Mouse (Mus musculus) heart, adult 8-10 months (tissue): Measurements from ENCODE around the gene Ccdc78. TPM values are rescaled to one million over a fixed set of nuclear protein-coding genes. Genes with fewer than 3 reads are reported as not detected.
A peak's percentile ranks its signal among the peaks of the same experiment; 100 is the strongest.
"Not testable (repeated sequence)": the region's sequence is repeated elsewhere in the genome, so short reads cannot be mapped to it uniquely, and the experiment has no call there.

Experiments
- DNase-seq: peaks from one replicate; pipeline ENCODE4 v3.0.0; 2022; ENCODE audit warnings: low spot score
- total RNA-seq, 4 experiments: library from RNA; stranded (reverse); gene quantifications; 2 replicates each; pipeline ENCODE4 v1.2.4; 2022

Gene Ccdc78
- total RNA-seq, 4 experiments from 2014 or later, result 0.38 TPM; not detected in 3

DNA sequence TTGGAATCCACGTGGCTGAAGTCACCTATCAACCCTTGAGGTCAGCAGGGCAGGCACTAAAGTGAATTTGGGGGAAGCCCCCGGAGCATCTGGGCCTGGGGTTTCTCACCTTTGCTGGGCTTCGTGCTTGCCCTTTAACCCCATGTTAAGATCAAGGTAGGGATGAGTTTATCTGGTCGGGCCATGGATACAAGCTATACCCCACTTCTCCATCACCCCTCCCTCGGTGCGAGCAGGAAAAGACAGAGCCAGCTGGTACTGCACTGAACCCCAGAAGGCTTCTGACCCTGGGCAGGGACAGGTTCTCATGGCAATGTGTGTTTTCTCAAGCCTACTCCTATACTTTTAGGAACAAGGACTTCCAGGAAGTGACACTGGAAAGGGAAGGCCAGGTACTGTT is 5.0 kb upstream of the Ccdc78 start:
- DNase-seq, result no peak

DNA sequence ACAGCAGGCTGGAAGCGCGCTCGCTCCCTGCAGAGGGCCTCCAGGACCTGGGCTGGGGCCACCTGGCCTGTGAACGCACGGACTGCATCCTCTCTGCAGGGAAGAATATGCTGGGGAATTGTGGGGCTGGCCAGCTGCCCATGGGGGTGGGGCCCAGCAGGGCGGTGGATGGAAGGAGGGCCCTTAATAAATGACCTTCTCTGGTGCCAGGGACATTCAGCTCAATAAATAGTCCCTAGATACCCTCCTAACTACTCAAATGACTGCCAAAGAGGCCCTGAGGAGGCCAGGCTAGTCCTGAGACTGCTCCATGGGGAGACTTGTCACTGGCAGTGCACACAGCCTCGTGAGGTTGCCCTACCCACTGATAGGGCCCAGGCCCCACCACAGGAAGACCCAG is 3.3 kb upstream of the Ccdc78 start:
- DNase-seq, result no peak

DNA sequence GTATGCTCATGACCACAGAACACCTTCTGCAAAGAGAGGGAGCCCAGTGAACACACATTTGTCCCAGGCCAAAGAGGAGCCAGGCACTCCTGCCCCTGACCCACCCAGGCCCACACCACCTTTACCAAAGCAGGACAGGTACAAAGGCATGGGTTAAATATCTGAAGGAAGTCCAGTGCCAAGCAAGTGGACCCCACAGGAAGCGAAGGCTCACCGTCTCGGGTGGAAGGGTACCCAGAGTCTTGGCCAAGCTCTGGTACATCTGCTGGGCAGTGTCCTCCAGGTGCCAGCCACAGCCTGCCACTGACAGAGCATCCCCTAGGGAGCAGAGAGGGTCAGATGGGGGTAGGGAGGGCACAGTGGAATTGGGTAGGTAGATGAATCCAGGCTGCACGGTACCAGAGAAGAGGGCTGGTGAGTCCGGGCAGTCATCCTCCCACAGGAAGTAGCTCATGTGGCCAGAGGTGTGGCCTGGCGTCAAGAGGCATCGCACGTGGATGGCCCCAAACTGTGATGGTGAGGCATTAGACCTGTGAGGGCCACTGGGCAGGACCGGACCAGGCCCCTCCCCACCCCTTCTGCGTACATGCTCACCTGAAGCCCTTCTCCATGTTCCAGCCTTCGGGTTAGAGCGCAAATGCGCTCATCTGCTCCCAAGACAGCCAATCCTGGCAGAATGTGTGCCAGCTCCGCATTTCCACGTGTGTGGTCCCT is 2.4 kb upstream of the Ccdc78 start:
- no peak for DNase-seq

DNA sequence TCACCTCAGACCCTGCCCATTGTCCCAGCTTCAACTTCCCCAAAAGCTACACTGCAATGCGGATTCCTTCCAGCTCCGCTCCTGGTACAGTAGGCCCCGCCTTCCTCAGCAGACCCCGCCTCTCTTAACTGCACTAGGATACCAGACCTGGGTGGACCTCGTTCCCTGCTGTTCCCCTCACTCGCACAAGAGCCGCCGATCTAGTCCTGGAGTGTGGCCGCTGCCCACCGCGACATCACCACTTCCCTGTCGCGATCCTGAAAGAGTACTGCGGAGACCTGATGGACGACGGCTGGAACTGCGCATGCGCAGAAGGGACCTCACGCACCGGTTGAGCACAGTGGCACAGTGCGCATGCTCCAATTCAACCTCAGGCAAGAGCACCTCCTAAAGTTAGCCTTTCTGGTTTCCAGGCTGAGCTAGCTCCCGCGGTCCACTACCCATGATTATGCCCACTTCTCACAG is 1.1 kb upstream of the Ccdc78 start, which contains the start of gene Haghl:
TSS of gene Haghl (minus strand) at position 393 of the 465 bp plus-strand sequence.
- peak; percentile 96 for DNase-seq

DNA sequence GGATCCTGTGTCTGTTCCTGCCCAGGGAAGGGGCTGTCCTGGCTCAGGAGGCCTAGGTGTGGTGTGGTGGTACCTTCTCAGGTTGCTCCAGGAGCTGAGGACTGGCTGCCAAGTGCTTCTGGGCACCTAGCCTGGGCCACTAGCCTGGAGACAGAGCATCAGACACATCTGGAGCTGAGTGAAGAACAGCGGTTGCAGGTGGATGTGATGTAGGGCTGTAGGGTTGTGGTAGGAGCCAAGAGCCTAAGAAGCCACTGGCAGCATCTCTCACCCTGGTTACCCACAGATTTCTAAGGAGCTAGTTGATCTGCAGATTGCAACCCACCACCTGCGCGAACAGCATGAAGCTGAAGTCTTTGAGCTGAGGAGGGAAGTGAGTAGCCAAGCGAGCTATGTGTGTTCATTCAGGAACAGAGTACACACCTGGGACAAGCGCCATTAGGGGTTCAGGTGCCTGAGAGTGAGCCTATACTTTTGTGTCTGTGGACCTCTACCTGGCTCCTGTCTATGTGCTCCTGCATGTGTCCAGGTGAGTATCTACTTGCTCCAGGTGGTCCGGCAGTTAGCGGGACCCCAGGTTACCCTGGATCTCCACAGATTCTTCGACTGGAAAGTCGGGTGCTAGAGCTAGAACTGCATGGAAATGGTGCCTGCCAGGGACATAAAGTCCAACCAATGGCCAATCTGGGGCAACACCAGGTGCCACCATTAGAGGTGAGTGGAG is 563 bp downstream of the Ccdc78 start:
- no peak for DNase-seq

DNA sequence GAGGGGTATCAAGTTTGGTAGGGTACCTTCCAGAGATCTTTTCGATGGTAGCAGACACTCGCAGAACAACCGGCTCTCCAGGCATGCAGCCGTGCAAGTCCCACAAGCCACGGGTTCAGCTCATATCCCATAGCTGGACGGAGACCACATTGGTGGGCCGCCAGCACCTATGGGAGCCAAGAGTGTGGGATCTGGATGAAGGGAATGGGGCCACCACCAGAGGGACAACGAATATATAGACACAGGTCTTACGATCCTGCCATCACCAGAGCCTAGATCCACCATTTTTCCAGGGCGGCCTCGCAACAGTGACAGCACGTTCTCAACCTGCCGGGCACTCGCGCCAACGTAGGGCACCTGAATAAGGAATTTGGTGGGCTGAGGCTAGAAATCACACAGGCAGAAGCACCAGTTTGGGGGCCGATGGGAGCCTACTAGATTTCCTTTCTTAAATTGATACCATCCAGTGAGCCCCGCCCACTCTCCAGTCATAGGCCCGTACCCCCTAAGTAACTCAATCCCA is 5.0 kb downstream of the Ccdc78 start:
- DNase-seq, result no peak

DNA sequence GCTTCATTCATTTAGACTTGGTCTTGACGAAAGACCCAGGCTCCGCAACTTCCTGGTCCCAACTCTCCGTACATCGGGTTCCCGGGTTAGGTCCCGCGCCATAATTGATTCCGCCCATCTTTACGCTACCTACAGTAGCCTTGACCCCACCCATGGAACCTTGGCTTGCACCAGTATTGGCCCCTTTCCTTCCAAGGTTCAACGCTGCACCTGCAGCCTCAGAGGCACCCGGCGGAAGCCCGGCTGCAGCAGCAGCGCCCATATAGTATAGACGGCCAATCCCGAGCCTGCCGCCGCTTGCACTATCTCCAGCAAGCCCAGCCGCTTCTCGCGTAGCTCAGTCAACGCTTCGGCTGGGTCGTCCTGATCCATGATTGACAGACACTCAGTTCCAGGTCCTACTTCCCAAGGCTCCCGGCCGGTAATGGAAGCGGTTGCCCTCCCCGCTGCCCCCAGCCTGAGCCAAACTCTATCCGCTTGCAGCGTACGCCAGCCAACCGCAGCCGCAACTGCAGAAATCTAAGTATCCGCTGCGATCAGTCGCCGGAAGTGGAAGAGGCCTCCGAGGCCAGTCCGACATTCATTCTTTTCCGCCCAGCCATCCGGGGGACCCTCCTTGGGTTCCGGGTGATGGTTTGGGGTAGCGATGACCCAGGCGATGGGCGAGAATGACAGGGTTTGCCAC is 5.6 kb downstream of the Ccdc78 start:
- peak; percentile 83 for DNase-seq

DNA sequence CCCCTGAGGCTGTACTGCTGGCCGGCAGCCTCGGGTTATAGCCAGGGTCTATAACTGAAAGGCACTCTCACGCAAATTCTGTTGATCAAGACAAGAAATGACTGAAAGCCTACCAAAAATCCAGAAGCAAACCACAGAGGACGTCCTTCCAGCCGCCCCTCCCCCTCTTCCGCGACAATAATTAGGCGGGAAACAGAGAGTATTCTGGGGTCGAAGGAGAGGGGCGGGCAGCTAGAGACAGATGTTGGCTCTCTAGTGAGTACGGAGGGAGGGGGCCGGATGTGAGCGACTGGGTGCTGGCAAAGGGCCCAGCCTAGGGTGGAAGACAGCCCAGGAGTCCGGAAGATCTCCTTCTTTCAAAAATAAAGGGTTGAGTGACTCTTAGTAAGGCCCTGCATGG is 6.2 kb downstream of the Ccdc78 start, which contains the start of gene Fam173a:
TSS of gene Fam173a (minus strand) at position 287 of the 400 bp plus-strand sequence.
- DNase-seq, result peak; percentile 83

DNA sequence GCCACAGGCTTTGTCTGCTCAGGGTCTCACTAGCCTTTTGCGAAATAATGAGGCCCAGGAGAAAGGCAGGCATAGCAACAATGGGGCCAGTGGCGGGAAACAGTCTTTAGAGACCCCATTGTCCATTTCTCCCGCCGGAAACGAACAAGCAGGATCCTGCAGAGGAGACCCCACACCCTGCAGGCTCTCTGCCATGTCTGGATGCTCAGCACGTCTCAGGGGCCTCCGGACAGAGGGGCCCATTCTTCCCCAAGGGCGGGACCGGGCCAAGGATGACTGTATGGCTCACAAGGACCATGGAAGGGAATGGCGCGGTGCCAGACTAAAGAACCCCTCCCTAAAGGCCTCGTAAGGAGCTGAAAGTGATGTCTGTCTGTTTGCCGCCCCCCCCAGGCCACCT is 7.8 kb downstream of the Ccdc78 start:
- DNase-seq, result no peak

DNA sequence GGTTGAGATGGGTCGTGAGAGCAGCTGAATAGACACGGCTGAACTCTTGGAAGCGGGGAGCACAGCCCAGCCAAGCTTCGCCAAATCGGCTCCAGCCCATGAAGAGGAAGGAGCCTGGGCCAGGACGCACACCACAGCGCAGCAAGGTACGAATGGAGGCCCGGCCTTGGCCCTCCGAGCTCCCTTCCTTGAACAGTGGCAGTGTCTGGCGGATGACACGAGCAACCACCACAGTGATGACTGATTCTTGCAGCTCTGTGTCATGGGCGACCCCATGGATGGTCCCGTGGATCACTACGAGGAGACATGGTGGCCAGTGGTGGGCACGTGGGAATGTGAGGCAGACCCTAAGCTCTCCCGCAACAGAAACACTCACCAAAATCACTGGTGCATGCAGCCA is 8.6 kb downstream of the Ccdc78 start:
- no peak for DNase-seq

DNA sequence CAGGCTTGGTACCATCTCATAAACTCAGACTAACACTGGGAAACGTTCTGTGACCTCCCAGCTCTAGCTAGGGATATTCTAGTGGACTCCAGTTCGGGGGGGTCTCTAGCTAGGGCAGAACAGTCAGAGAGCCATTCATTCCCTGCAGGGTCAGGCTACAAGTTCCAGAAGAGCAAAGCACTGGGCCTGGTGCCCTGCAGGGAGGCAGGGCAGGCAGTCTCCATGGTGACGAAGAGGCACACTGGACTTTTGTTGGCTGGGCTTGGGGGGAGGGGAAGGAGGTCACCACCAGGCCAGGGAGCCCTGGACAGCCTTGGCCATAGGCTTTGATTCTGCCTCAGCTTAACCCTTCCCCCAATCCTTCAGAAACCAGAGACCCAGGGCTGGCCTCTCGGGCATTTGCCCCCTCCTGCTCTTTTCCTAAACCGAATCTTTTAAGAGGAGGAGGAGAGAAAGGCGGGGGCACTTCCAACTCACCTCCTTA is 9.3 kb downstream of the Ccdc78 start, which contains the start of gene AC134908.4:
TSS of gene AC134908.4 (minus strand) at position 51 of the 484 bp plus-strand sequence.
- no peak for DNase-seq

DNA sequence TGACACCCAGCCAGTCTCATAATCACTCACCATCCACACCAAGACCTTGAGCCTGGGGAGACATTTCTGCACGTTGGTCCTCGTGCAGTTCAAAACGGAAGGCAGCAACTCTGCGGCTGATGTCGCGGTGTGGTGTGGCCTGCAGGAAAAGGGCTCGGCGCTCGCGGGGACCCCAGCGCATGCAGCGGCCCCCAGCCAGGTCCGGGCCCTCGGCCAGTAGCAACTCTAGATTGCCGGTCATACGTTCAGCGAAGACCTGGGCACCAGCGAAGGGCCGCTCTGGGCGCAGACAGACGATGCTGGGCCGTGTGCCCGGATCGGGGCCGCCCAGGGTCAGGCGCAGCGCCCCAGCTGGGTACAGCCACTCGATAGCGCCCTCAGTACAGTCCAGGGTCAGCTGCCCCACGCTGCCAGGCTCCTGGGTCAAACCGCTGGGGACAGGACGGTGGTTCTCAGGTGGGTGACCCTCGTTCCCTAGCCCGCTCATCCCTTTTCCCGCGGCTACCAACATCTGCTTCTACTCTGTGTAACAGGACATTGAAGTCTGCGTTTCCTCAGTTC is 9.9 kb downstream of the Ccdc78 start:
- no peak for DNase-seq

DNA sequence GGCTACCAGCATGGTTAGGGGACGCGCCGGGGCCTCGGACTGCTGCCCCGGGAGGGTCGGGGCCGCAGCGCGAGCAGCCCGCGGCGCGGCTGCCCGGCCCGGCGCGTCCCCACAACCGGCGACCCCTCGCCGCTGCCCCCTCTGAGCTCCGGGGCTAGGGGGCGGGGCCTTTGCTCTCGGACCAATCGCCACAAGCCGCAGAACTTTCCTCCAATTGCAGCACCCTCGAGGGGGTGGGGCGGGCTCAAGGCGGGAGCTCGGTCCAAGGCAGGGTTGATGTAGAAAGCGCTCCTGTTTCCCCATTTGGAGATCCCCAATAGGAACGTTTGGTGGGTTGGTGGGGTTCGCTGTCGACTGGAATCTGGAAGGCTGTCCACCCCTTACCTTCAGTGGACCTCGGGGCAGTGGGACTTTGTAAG is 10.6 kb downstream of the Ccdc78 start, which contains the start of gene Metrn:
TSS of gene Metrn (minus strand) at position 186 of the 419 bp plus-strand sequence.
- DNase-seq, result peak; percentile 89

DNA sequence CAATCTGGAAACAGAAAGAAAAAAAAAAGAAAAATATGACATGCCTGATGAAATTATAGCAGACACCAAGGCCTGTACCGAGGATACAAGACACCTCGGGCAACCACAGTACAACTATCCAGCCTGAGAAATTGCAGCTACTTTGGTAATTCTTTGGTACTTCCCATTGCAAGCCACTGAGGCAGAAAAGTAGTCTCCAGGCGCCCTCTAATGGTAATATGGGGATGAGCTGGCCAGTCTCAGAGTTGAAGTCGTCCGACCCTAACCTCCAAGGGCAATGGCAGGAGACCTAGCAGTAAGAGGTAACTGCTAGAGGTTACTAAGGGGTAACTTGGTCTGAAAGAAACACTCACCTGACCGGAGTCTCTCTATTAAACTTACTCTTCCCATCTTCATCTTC is 14.6 kb downstream of the Ccdc78 start:
- DNase-seq, result peak; percentile 75

DNA sequence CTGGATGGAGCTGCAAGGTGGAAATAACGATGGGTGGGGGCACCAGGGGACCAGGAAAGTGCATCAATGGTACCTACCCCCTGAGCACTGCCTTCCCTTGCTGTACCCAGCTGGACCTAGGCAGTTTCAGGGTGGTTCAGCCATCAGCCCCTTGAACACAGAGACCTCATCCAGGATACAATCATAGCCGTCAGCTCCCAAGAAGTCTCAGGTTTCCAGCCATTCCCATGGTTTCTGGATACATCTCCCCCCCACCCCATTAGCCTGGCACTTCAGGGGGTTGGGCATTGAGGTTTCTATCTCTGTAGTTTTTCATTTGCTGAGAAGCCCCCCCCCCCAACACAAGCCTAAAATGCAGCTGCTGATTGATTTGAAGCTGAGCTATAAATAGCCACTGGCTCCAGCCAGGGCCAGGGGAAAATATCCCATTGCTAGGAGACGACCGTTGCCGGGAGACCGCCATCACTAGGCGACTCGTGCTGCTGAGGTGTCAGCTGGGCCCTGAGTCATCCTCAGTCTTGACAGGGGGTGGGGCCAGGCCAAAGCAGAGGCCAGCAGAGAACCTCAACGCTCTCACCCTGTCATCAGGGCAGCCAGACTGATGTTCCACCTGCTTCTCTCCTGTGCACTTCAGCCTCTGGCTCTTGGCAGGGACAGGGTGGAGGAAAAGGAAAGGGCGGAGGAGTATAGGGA is 16.6 kb downstream of the Ccdc78 start:
- DNase-seq, result peak; percentile 47

DNA sequence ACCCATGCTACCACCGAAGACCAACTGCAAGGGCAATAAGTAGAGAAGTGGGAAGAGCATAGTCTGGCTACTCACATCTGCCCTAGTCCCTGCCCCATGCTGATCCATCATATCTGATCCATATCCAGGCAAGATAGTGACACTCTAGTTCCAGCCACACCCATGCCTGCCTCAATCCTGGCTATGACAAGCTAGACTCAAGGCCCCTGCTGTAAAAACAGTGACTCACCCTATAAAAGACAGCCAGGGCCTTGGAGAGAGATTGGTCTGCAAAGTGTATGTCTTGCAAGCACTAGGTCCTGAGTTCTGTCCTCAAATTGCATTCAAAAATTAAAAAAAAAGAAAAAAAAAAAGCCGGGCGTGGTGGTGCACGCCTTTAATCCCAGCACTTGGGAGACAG is 20.1 kb downstream of the Ccdc78 start:
- no peak for DNase-seq

DNA sequence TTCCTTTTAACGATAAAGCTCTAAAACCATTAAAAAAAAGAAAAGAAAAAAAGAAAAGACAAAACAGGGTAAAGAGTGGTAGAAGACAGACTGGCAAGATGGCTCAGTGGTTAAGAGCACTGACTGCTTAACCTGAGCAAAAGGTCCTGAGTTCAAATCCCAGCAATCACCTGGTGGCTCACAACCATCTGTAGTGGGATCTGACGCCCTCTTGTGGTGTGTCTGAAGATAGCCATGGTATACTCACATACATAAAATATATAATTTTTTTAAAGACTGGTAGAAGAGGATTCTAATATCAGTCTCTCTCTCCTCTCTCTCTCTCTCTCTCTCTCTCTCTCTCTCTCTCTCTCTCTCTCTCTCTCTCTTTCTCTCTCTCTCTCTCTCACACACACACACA is 21.1 kb downstream of the Ccdc78 start:
- not testable (repeated sequence) for DNase-seq

DNA sequence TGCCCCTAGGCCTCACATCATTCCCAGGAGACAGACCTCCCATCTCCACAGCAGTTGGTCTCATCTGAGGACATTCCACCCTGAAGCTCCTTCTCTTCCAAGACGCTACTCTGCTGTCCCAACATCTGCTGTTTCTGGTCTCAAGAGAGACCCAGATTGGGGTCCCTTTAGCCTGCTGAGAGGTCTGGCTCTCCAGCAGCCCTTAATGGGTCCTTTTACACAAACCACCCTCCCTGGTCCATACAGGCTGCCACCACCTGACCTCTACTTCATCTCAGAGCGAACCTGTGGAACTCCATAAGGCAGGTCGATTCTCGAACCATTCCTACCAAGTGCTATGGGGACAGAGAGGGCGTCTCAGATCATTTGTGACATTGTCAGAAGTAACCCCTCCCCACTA is 21.6 kb downstream of the Ccdc78 start:
- no peak for DNase-seq

DNA sequence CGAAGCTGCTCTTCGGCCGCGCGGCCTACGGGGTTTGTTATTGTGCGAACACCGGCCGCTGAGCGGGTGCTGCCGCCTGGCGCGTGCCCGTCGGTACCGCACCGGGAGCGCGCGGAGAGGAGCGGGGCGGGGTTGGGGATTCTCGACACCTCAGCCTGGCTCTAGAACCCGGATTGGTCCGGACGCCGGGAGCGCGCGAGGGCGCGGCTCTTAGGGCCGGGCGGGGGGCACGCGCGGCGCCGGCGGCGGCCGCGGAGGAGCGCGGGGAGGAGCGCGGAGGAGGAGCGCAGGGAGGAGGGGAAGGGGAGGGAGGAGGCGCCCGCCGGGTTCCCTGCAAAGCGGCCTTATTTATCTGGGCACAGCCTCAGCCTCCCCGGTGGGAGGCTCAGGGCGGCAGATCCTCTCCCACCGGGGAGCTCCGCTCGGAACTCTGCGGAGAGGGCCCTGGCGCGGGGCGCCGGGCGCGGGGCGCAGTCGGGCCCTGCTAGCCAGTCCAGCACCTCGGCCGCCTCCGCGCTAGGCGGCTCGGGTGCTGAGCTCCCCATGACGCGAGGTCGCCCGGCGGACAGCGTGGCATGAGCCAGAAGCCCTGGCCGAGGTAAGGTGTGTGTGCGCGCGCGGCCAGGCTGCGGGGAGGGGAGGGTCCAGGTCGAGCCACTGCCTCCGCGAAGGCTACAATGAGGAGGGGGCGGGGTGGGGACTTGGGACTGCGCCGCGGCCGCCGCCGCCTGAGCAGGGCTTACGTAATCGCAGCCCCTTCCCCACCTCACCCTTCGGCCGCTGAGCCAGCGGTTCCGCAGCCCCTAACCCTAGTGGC is 22.6 kb downstream of the Ccdc78 start, which contains the start of gene Fbxl16:
TSS of gene Fbxl16 (plus strand) at position 297 of the 817 bp plus-strand sequence.
- no peak for DNase-seq
